Mouse (Mus musculus) limb, embryonic 14.5 days (tissue): Measurements from ENCODE around the gene Slc44a3. TPM values are rescaled to one million over a fixed set of nuclear protein-coding genes. Genes with fewer than 3 reads are reported as not detected.

Experiments
- ATAC-seq: fragments of 200-750 bp; cut with Nextera tagmentation; 2 replicates; pipeline ENCODE4 v1.8.0; 2017; ENCODE audit warnings: low read depth, moderate number of reproducible peaks, moderate TSS enrichment; ENCODE audit not compliant: low FRiP score
- DNase-seq: peaks from one replicate; pipeline ENCODE4 v3.0.0-alpha.2; 2015; ENCODE audit warnings: low spot score
- H3K27ac ChIP-seq: fragments of 300-500 bp; sonication (generic); replicated peaks from 2 replicates; pipeline ENCODE4 v1.5.1; 2014; ENCODE audit warnings: low read depth, mild to moderate bottlenecking, low read length, moderate library complexity, mixed read lengths
- H3K27me3 ChIP-seq: fragments of 300-500 bp; sonication (generic); 2 replicates; pipeline ENCODE4 v1.6.1; 2014; ENCODE audit warnings: low read length, mixed read lengths; ENCODE audit not compliant: control insufficient read depth, insufficient read depth
- H3K36me3 ChIP-seq: fragments of 300-500 bp; sonication (generic); 2 replicates; pipeline ENCODE4 v1.6.1; 2014; ENCODE audit warnings: mild to moderate bottlenecking, low read length, moderate library complexity, mixed read lengths; ENCODE audit not compliant: control insufficient read depth, insufficient read depth
- H3K4me1 ChIP-seq: fragments of 300-500 bp; sonication (generic); 2 replicates; pipeline ENCODE4 v1.6.1; 2014; ENCODE audit warnings: antibody characterized with exemption, low read length, mixed read lengths; ENCODE audit not compliant: control insufficient read depth, insufficient read depth
- H3K4me2 ChIP-seq: fragments of 300-500 bp; sonication (generic); replicated peaks from 2 replicates; pipeline ENCODE4 v1.6.1; 2014; ENCODE audit warnings: low read depth, mild to moderate bottlenecking, low read length, moderate library complexity; ENCODE audit not compliant: severe bottlenecking
- H3K4me3 ChIP-seq: fragments of 300-500 bp; sonication (generic); replicated peaks from 2 replicates; pipeline ENCODE4 v1.5.1; 2014; ENCODE audit warnings: low read length
- H3K9ac ChIP-seq: fragments of 300-500 bp; sonication (generic); 2 replicates; pipeline ENCODE4 v1.6.1; 2014; ENCODE audit warnings: mild to moderate bottlenecking, low read depth, low read length, moderate library complexity; ENCODE audit not compliant: severe bottlenecking
- H3K9me3 ChIP-seq: fragments of 300-500 bp; sonication (generic); 2 replicates; pipeline ENCODE4 v1.6.1; 2016; ENCODE audit warnings: low read length; ENCODE audit not compliant: control insufficient read depth
- POLR2A ChIP-seq: fragments of 200-500 bp; IDR thresholded peaks from 2 replicates; pipeline ENCODE4 v1.8.0; 2012; ENCODE audit warnings: inconsistent platforms, mild to moderate bottlenecking, moderate library complexity, borderline replicate concordance; ENCODE audit not compliant: insufficient read depth, insufficient read length; ENCODE audit errors: extremely low read depth
- WGBS: fragments of 180-500 bp; shearing (Covaris S2); extraction: QIAGEN DNeasy Blood & Tissue Kit; methylation state at CpG from one replicate; pipeline ENCODE4 v1.1.7; 2014; 5-methylcytosine and 5-hydroxymethylcytosine counted together
- polyA plus RNA-seq, 2 experiments: library from polyadenylated mRNA; depleted of rRNA in 1 of 2; stranded (reverse) in 1 of 2; unstranded in 1 of 2; fragments of >200 nt; fragmentation: Nextera tagmentation in 1 of 2; extraction: Ambion mirVana in 1 of 2; gene quantifications; 2 replicates each; pipeline versions ENCODE4 v1.2.1 to v1.2.3; 2012 to 2014

The Slc44a3 gene
- polyA plus RNA-seq, 2 experiments: 0.91 to 1.7 TPM

DNA sequence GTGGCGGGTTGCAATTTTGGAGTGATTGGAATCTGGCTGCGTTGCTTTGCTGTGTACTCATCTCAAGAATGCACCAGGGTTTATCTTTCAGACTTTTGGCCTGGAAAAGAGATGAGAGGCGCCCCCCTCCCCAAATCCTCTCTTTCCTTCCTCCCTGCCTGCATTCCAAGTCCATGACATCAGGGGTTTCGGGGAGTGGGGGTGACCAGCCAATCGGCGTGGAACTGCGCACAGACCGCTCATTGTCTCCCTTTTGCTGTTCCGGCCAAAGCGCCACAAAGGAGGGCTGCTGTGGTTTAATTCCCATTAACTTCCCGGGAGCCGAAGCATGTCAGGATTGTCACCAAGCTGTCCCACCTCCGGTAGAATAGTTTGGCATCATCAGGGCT, 104.7 kb downstream of the Slc44a3 start:
- H3K9me3 ChIP-seq: no peaks in the 10 kb centered on the region
- peak overlapping the region; percentile 90 for H3K4me2 ChIP-seq
- H3K4me3 ChIP-seq: peak overlapping the region; percentile 89
- H3K27ac ChIP-seq: peak overlapping the region; percentile 99
- TF ChIP-seq POLR2A: peak; percentile 70; the same call in 1 of the 2 replicates
- DNase-seq: peak; percentile 91
- peak; percentile 71 for ATAC-seq
- peak overlapping the region; percentile 97 for H3K9ac ChIP-seq
- peaks cover 34% of the 10 kb centered on the region for H3K4me1 ChIP-seq
- no peaks in the 10 kb centered on the region for H3K36me3 ChIP-seq
- WGBS: under 1% methylated on average over 13 of the region's 13 CpGs
- no peaks in the 10 kb centered on the region for H3K27me3 ChIP-seq

- ATAC-seq: peak; percentile 61
- peak overlapping the region; percentile 99 for H3K27ac ChIP-seq
- H3K9ac ChIP-seq: peak overlapping the region; percentile 97
- peak; percentile 75 for DNase-seq
- no peaks in the 10 kb centered on the region for H3K9me3 ChIP-seq
- H3K27me3 ChIP-seq: no peaks in the 10 kb centered on the region
- H3K4me1 ChIP-seq: peaks cover 28% of the 10 kb centered on the region
- no peaks in the 10 kb centered on the region for H3K36me3 ChIP-seq
- WGBS: 1% methylated on average over 43 of the region's 93 CpGs
- H3K4me3 ChIP-seq: peak overlapping the region; percentile 89
- peak overlapping the region; percentile 90 for H3K4me2 ChIP-seq
- TF ChIP-seq POLR2A: peak; percentile 61
Observed at GRCm38 (mm10) chr3:121426621-121427519, 105.3 kb downstream of the Slc44a3 start.

GRCm38 (mm10) chr3:121425861-121426620, 106.2 kb downstream of the Slc44a3 start, which contains the start of gene Cnn3:
Gene Cnn3, plus strand, starts transcription at chr3:121426497.
- Histone ChIP-seq H3K4me3 (peak within 1 kb of the TSS; percentile 89), H3K4me1 (peaks cover 28% of the 10 kb centered on the region), H3K36me3 (no peaks in the 10 kb centered on the region), H3K9me3 (no peaks in the 10 kb centered on the region), H3K27ac (peak within 1 kb of the TSS; percentile 99), H3K27me3 (no peaks in the 10 kb centered on the region), H3K9ac (peak within 1 kb of the TSS; percentile 97), H3K4me2 (peak within 1 kb of the TSS; percentile 90)
- peak; percentile 95 for DNase-seq
- peak; percentile 85 for ATAC-seq
- peak; percentile 90; the same call in 1 of the 2 replicates for TF ChIP-seq POLR2A
- WGBS: 0% methylated on average over 24 of the region's 66 CpGs

DNA sequence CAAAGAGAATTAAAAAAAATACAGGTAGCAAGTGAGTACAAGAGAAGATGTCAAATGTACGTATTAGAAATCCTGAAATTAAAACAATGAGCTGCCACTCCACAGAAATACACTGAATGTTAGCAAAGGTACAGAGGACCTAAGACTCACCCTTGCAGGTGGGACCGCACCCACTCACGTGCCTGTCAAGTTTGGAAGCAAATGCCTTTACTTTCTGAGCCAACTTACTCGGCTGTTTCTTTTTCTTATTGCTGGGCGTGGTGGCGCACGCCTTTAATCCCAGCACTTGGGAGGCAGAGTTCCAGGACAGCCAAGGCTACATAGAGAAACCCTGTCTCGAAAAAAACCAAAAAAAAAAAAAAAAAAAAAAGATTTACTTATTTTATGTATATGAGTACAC, 109.8 kb downstream of the Slc44a3 start:
- TF ChIP-seq POLR2A: no peak
- no peak overlapping the region for H3K9ac ChIP-seq
- no peaks in the 10 kb centered on the region for H3K27me3 ChIP-seq
- peaks cover 13% of the 10 kb centered on the region for H3K4me1 ChIP-seq
- no peaks in the 10 kb centered on the region for H3K36me3 ChIP-seq
- ATAC-seq (no peak), DNase-seq (no peak)
- H3K4me2 ChIP-seq: no peak overlapping the region
- WGBS: 77% methylated on average over 8 of the region's 8 CpGs
- no peaks in the 10 kb centered on the region for H3K9me3 ChIP-seq
- no peak overlapping the region for H3K27ac ChIP-seq
- no peak overlapping the region for H3K4me3 ChIP-seq

- Histone ChIP-seq H3K4me2 (no peak overlapping the region), H3K36me3 (no peaks in the 10 kb centered on the region), H3K4me3 (no peak overlapping the region), H3K9ac (no peak overlapping the region), H3K27ac (no peak overlapping the region), H3K27me3 (no peaks in the 10 kb centered on the region), H3K9me3 (no peaks in the 10 kb centered on the region), H3K4me1 (peaks cover 9% of the 10 kb centered on the region)
- 75% methylated on average over 9 of the region's 9 CpGs for WGBS
- ATAC-seq (no peak), DNase-seq (no peak)
- TF ChIP-seq POLR2A: no peak
Observed at GRCm38 (mm10) chr3:121418850-121419435, 113.3 kb downstream of the Slc44a3 start.
